8 mouse cellular contexts compared by ENCODE assay signal in genomic region chr5:25101126-25101523, GRCm38 (mm10). TPM values are rescaled to one million over a fixed set of nuclear protein-coding genes. Genes with fewer than 3 reads are reported as not detected.
DNase-seq lines count a peak whose midpoint lies in the region; ATAC-seq lines count a peak whose summit lies in the region.

No protein-coding gene starts in this region.

- DNase-seq in layer of hippocampus, adult 11-12 months (ENCODE audit: low spot score): peak; percentile 68
- DNase-seq in layer of hippocampus, postnatal 14 days (ENCODE audit: low spot score in 2 of 2): no peak
- no peak for DNase-seq in forebrain, embryonic 11.5 days (ENCODE audit: low spot score)
- peak; percentile 66 to 79 for DNase-seq in heart, postnatal 36 days
- DNase-seq in limb, embryonic 10.5 days (ENCODE audit: low spot score): peak; percentile 61
- DNase-seq in spleen, postnatal 4 days (ENCODE audit: low spot score in 2 of 2): peak; percentile 39 to 72

- peak overlapping the region; percentile 53 for H3K9ac ChIP-seq in forebrain, embryonic 11.5 days (ENCODE audit: low read length)

- H3K27ac ChIP-seq in forebrain, embryonic 11.5 days (ENCODE audit: low read depth, low read length): no peak overlapping the region
- peak overlapping the region; percentile 75 for H3K27ac ChIP-seq in limb, embryonic 10.5 days

- WGBS in forebrain, embryonic 11.5 days: under 1% methylated on average over 25 of the region's 25 CpGs
- 1% methylated on average over 25 of the region's 25 CpGs for WGBS in limb, embryonic 10.5 days

- peak overlapping the region; percentile 49 for H3K4me3 ChIP-seq in forebrain, embryonic 11.5 days (ENCODE audit: low read depth, low read length)
- H3K4me3 ChIP-seq in limb, embryonic 10.5 days: peak overlapping the region; percentile 67

- H3K4me2 ChIP-seq in forebrain, embryonic 11.5 days (ENCODE audit: low read depth, low read length, severe bottlenecking): peak overlapping the region; percentile 98

- no peaks in the 10 kb centered on the region for H3K9me3 ChIP-seq in forebrain, embryonic 11.5 days (ENCODE audit: control insufficient read depth, low read length)
- no peaks in the 10 kb centered on the region for H3K9me3 ChIP-seq in limb, embryonic 10.5 days (replicated peaks)

- intact Hi-C loops in heart, postnatal 36 days (cut with DNase I): loop anchor here (5.0 kb wide), 1 partner anchor 121 kb away; the partner anchor contains the start of genes E130116L18Rik and Galnt11

- peak; percentile 47 for ATAC-seq in activated CD4-positive, CD25-positive, alpha-beta regulatory T cell, adult 4 months
- peak; percentile 31; the same call in 1 of the 2 replicates for ATAC-seq in forebrain, embryonic 11.5 days (replicated peaks; ENCODE audit: low FRiP score)
- ATAC-seq in megakaryocyte-erythroid progenitor cell, adult 5-6 weeks (replicated peaks; ENCODE audit: low FRiP score, low TSS enrichment, poor library complexity, severe bottlenecking): peak; percentile 35

- no peaks in the 10 kb centered on the region for H3K36me3 ChIP-seq in forebrain, embryonic 11.5 days (ENCODE audit: control insufficient read depth, insufficient read depth, low read length)
- H3K36me3 ChIP-seq in limb, embryonic 10.5 days: no peaks in the 10 kb centered on the region

- H3K27me3 ChIP-seq in forebrain, embryonic 11.5 days (ENCODE audit: control insufficient read depth, insufficient read depth, low read length): peaks cover 34% of the 10 kb centered on the region
- peaks cover 71% of the 10 kb centered on the region for H3K27me3 ChIP-seq in limb, embryonic 10.5 days (ENCODE audit: low read depth, poor library complexity, severe bottlenecking)

- H3K4me1 ChIP-seq in forebrain, embryonic 11.5 days (replicated peaks; ENCODE audit: control insufficient read depth, insufficient read depth, low read length): peaks cover 9% of the 10 kb centered on the region; the same call in 1 of the 2 replicates
- H3K4me1 ChIP-seq in limb, embryonic 10.5 days: peaks cover 22% of the 10 kb centered on the region

RNA-seq across cellular contexts. Expression of gene Prkag2, which starts 0.7 kb away (rescaled TPM):
- 100 to 1,000 TPM; 151 to 155 TPM for total RNA-seq in layer of hippocampus, postnatal 14 days (2021)
- polyA plus RNA-seq in activated CD4-positive, CD25-positive, alpha-beta regulatory T cell, adult 4 months (2017; shearing (Covaris generic)): 10 to 100 TPM; 26.2 to 26.8 TPM
- polyA plus RNA-seq in forebrain, embryonic 11.5 days (2014; fragmentation: Nextera tagmentation; extraction: Ambion mirVana): 51.9 and 54.4 TPM in 2 replicates
- total RNA-seq in heart, postnatal 36 days (2021): 10 to 100 TPM; 27.1 to 28.9 TPM
- polyA plus RNA-seq in limb, embryonic 10.5 days (2016; fragmentation: Nextera tagmentation; extraction: Ambion mirVana): 33.3 and 35.1 TPM in 2 replicates
- total RNA-seq in megakaryocyte-erythroid progenitor cell, adult 5-6 weeks (2014; fragmentation: Nextera tagmentation): 6.9 and 9.3 TPM in 2 replicates
- 9.1 and 13.3 TPM in 2 replicates for total RNA-seq in megakaryocyte-erythroid progenitor cell, adult 5-6 weeks (2017)

Comparison
In these comparisons a context has a peak if more than half of its experiments do, and no peak if none do; other contexts are left out.
1. DNase-seq: peak in layer of hippocampus, adult 11-12 months (single experiment), heart, postnatal 36 days (2 of 2), limb, embryonic 10.5 days (single experiment) and spleen, postnatal 4 days (2 of 2); none in layer of hippocampus, postnatal 14 days (0 of 2) and forebrain, embryonic 11.5 days (single experiment).
2. RNA of gene Prkag2, which starts 0.7 kb away (total RNA-seq): 151 to 155 TPM in layer of hippocampus, postnatal 14 days; 27.1 to 28.9 TPM in heart, postnatal 36 days and 6.9 to 13.3 TPM in megakaryocyte-erythroid progenitor cell, adult 5-6 weeks; every median in the first group is over 4 times any median in the second.
3. Peak in every context shown above with its lines, with median percentiles within 50 percentile points of each other: ATAC-seq.